Mouse (Mus musculus): ENCODE results near the gene Icmt.

Gene Icmt

DNA sequence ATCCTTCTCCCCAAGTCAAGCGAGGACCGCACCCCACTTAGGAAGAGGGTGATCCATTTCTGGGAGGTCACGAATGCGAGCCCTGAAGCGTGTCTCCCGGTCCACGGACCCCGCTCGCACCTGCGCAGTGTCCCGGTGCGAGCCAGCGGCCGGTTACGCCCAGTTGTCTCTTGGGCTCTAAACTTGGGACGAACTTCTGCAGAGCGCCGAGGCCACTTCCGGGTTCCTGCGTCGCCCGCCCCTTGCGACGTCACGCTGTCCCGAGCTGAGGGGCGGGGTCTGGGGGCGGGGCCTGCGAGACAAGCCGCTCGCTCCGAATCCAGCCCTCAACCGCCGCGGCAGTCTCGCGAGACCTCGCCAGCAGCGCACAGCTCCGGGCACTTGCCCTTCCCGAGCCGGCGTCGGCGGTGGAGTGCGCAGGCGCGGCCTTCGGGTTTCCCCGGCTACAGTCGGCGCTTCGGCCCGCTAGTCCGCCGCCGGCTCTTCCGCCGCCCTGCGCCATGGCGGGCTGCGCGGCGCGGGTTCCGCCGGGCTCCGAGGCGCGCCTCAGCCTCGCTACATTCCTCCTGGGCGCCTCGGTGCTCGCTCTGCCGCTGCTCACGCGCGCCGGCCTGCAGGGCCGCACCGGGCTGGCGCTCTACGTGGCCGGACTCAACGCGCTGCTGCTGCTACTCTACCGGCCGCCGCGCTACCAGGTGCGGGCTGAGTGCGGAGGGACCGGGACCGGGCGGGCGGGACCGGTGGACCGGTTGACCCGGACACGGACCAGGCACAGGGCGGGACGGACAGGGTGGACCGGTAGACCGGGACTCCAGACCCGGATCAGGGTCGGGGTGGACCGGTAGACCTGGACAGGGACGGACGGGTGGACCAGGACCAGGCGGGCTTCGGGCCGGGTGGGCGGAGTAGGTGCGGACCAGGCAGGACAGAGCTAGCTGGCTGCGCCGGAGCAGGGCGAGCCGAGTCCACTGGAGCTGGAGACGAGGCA is at the start of gene Icmt:
Gene Icmt (plus strand): TSS at position 354 of the 988 bp plus-strand sequence.
- no peak for TF ChIP-seq GATA4 (IDR thresholded peaks at IDR 0.05; ENCODE audit: insufficient replicate concordance, low read length)

GRCm38 (mm10) chr4:152250615-152251014 is 46.4 kb upstream of the Icmt start:
- TF ChIP-seq GATA4 (IDR thresholded peaks at IDR 0.05; ENCODE audit: insufficient replicate concordance, low read length), result no peak

- TF ChIP-seq GATA4 (IDR thresholded peaks at IDR 0.05; ENCODE audit: insufficient replicate concordance, low read length), result no peak
These were observed 43.8 kb upstream of the Icmt start for GRCm38 (mm10) chr4:152253183-152253759.

DNA sequence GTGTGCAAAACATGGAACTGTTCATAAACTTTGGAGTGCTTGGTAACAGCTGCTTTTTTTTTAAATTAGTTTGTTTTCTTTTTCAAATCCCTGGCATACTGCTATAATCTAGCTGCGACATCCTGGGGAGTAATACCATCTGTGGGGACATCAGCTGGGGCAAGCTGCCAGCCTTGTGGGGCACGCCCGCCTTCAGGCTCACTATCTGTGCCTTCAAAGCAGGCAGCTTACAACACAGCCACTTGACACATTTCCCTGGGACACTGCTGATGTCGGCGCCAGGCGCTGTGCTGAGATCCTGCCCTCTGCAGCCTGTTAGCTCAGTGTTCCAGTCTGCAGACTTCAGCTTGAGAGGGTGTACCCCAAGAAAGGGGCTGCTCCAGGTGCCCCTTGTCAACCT is 40.0 kb upstream of the Icmt start:
- TF ChIP-seq GATA4 (IDR thresholded peaks at IDR 0.05; ENCODE audit: insufficient replicate concordance, low read length), result no peak

- TF ChIP-seq GATA4 (IDR thresholded peaks at IDR 0.05; ENCODE audit: insufficient replicate concordance, low read length), result no peak
These were observed 36.6 kb upstream of the Icmt start for GRCm38 (mm10) chr4:152260451-152260850.

DNA sequence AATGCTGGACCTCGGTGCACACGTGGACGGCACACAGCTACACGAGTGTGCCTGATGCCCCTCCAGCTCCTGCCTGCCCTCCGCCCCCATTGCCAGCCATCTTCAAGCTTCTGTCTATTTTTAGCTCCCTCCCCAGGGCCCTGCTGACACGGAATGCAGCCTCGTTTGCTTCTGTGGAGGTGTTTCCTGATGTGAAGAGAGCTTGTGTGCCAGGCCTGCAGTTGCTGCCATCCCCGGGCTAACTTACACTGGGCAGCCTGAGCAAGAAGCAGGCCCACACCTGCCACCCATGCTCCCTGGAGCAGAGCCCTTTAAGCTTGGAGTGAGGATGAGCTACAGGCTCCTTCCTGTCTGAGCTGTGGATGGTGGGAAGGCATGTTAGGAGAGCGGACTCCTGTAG is 34.8 kb upstream of the Icmt start:
- no peak for TF ChIP-seq GATA4 (IDR thresholded peaks at IDR 0.05; ENCODE audit: insufficient replicate concordance, low read length)

DNA sequence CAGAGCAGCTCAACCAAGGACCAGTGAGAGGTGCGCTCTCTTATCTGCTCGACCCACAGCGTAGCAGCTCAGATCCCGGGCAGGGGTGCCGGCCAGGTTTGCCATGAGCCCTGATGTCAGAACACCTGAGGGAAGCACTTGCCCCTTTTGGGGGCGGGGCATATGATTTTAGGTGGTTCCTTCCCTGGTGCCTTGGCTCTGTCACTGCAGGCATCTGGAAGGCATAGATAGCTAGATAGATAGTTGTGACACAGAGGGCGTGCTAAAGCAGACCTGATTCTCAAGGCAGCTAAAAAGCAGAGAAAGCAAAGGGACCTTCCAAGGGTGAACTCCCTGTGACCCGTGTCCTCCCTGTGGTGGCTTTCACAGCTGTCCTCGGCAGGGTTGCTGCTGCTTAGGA is 33.9 kb upstream of the Icmt start:
- TF ChIP-seq GATA4 (IDR thresholded peaks at IDR 0.05; ENCODE audit: insufficient replicate concordance, low read length), result no peak

GRCm38 (mm10) chr4:152263512-152264176 is 33.4 kb upstream of the Icmt start:
- TF ChIP-seq GATA4 (IDR thresholded peaks at IDR 0.05; ENCODE audit: insufficient replicate concordance, low read length), result no peak

- TF ChIP-seq GATA4 (IDR thresholded peaks at IDR 0.05; ENCODE audit: insufficient replicate concordance, low read length), result no peak
These were observed 32.9 kb upstream of the Icmt start for GRCm38 (mm10) chr4:152264177-152264530.

DNA sequence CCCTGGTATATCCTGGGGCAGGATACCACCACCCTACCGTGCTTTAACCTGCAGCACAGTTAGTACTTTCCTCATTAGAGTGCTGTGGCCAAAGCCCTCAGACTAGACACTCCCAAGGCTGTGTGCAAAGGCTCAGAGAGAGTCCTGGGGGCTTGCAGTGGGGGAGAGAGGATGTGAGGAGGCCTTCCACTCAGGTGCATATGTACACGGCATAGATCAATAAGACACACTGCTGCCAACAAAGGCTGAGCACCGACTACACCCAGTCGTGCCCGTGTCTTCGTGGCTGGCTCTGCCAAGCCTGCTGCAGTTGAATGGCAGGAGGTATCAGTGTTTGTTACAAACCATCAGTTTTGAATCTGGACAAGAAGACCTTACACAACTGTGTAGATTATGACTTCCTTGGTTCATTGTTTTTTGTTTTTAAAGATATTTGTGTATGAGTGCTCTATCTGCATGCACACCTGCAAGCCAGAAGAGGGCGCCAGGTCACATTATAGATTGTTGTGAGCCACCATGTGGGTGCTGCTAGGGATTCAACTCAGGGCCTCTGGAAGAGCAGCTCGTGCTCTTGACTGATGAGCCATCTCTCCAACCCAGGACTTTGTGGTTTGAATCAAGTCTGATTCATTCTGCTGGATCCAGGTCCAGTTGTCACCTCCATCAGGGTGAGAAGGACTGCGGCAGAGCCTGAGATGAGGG is 32.0 kb upstream of the Icmt start:
- TF ChIP-seq GATA4 (IDR thresholded peaks at IDR 0.05; ENCODE audit: insufficient replicate concordance, low read length), result no peak

DNA sequence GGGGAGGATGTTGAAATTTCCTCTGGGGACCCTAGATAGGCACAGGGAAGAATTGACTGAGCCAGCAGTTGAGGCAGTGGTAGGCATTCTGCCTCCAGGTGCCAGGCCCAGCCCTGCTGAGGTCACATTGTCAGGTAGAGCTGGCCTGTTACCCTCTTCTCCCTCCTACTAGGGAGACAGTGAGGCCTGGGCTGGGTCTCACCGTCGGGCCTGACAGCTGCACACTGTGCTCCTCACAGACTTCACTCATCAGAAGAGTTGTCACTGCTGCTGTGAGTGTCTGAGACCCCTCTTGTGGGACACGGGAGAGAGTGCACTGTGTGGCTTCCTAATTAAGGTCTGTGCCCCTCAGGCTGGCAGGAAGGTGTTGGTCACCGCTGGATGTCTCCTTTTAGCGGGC is 31.2 kb upstream of the Icmt start:
- TF ChIP-seq GATA4 (IDR thresholded peaks at IDR 0.05; ENCODE audit: insufficient replicate concordance, low read length), result no peak

DNA sequence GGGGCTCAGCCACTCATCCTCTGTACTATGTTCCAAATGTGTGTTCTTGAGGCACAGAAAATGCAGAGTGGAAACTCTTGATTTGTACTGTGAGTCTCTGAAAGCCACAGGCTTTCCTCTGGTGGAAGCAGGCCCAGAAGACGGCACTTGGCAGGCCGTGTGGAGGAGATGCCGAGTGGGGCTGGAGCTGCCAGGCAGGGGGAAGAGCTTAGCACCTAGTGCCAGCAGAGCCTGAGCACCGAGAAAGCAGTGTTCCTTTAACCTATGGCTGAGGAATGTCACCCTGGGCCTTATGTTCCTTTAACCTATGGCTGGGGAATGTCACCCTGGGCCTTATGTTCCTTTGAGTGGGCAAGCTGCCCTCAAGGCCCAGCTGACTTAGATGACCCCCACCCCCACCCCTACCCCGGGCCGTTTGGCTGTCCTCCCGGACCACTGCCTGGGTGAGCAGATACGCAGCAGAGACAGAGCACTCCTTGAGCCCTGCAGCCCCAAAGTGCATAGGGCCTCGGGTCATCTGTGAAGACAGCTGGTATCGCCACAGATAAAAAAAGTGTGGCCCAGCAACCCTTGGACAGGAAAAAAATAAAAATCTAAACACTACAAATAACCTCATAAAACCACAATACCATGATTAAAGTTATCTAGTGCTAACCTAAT is 30.7 kb upstream of the Icmt start:
- TF ChIP-seq GATA4 (IDR thresholded peaks at IDR 0.05; ENCODE audit: insufficient replicate concordance, low read length), result no peak

GRCm38 (mm10) chr4:152267748-152268369 is 29.2 kb upstream of the Icmt start:
- TF ChIP-seq GATA4 (IDR thresholded peaks at IDR 0.05; ENCODE audit: insufficient replicate concordance, low read length), result no peak

GRCm38 (mm10) chr4:152269967-152270366 is 27.1 kb upstream of the Icmt start:
- TF ChIP-seq GATA4 (IDR thresholded peaks at IDR 0.05; ENCODE audit: insufficient replicate concordance, low read length), result no peak
